Mouse (Mus musculus): ENCODE measurements around the gene Folr2.

DNA sequence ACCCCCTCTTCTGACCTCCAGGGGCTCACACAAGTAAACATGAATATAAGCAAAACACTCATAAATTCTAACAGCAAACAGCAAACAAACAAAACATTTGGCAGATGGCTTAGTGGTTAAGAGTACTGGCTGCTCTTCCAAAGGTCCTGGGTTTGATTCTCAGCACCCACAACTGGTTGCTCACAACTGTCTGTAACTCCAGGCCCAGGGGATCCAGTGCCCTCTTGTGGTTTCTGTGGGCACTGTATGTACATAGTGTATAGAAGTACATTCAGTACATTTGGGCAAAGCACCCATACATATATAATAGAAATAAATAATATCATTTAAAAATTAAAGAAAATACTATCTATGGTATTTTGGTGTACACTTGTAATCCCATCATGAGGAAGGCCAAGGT lies 45.9 kb upstream of the Folr2 start:
- TF ChIP-seq POLR2A (IDR thresholded peaks at IDR 0.05; ENCODE audit: control insufficient read depth, extremely low read depth, insufficient read depth, low read length, poor library complexity) (no peak), CTCF (IDR thresholded peaks at IDR 0.05; ENCODE audit: borderline replicate concordance, control insufficient read depth, extremely low read depth, insufficient read depth, low read length, poor library complexity) (no peak)
